Mouse (Mus musculus) intestine, postnatal 0 days (tissue): ENCODE data around the gene Adprh. TPM values are rescaled to one million over a fixed set of nuclear protein-coding genes. Genes with fewer than 3 reads are reported as not detected.

ENCODE experiments used
- ATAC-seq: fragments of 200-750 bp; cut with Nextera tagmentation; 2 replicates; pipeline ENCODE4 v1.8.0; 2017; ENCODE audit warnings: mild to moderate bottlenecking, moderate TSS enrichment, moderate library complexity
- H3K27ac ChIP-seq: fragments of 300-500 bp; sonication (generic); 2 replicates; pipeline ENCODE4 v1.5.1; 2014; ENCODE audit warnings: mild to moderate bottlenecking, low read depth, low read length, moderate library complexity
- H3K27me3 ChIP-seq: fragments of 300-500 bp; sonication (generic); replicated peaks from 2 replicates; pipeline ENCODE4 v1.6.1; 2014; ENCODE audit warnings: low read length, mixed read lengths; ENCODE audit not compliant: control insufficient read depth, insufficient read depth
- H3K36me3 ChIP-seq: fragments of 300-500 bp; sonication (generic); 2 replicates; pipeline ENCODE4 v1.6.1; 2014; ENCODE audit warnings: mild to moderate bottlenecking, moderate library complexity; ENCODE audit not compliant: control insufficient read depth, insufficient read depth
- H3K4me1 ChIP-seq: fragments of 300-500 bp; sonication (generic); replicated peaks from 2 replicates; pipeline ENCODE4 v1.6.1; 2014; ENCODE audit warnings: antibody characterized with exemption, low read length, mixed read lengths; ENCODE audit not compliant: control insufficient read depth, insufficient read depth
- H3K4me2 ChIP-seq: fragments of 300-500 bp; sonication (generic); replicated peaks from 2 replicates; pipeline ENCODE4 v1.6.1; 2014; ENCODE audit warnings: low read depth, mild to moderate bottlenecking, moderate library complexity
- H3K4me3 ChIP-seq: fragments of 300-500 bp; sonication (generic); 2 replicates; pipeline ENCODE4 v1.5.1; 2014; ENCODE audit warnings: low read depth, low read length
- H3K9ac ChIP-seq: fragments of 300-500 bp; sonication (generic); 2 replicates; pipeline ENCODE4 v1.6.1; 2014; ENCODE audit warnings: mild to moderate bottlenecking, low read depth, low read length
- H3K9me3 ChIP-seq: fragments of 300-500 bp; sonication (generic); 2 replicates; pipeline ENCODE4 v1.6.1; 2016; ENCODE audit warnings: mixed run types; ENCODE audit not compliant: control insufficient read depth
- CTCF ChIP-seq: sonication (generic); IDR thresholded peaks from 2 replicates; pipeline ENCODE4 v1.5.1; 2016; ENCODE audit warnings: low read depth, mild to moderate bottlenecking, control low read depth, antibody characterized with exemption, moderate library complexity
- WGBS: fragments of 180-500 bp; shearing (Covaris S2); extraction: QIAGEN DNeasy Blood & Tissue Kit; methylation state at CpG from one replicate; pipeline ENCODE4 v1.1.7; 2014; 5-methylcytosine and 5-hydroxymethylcytosine counted together
- polyA plus RNA-seq: library from polyadenylated mRNA; unstranded; fragments of >200 nt; fragmentation: Nextera tagmentation; extraction: Ambion mirVana; gene quantifications from 2 replicates; pipeline ENCODE4 v1.2.1, GENCODE M21; 2015

The Adprh gene
- polyA plus RNA-seq, 1 experiment from 2014 or later, result 58.8 TPM

DNA sequence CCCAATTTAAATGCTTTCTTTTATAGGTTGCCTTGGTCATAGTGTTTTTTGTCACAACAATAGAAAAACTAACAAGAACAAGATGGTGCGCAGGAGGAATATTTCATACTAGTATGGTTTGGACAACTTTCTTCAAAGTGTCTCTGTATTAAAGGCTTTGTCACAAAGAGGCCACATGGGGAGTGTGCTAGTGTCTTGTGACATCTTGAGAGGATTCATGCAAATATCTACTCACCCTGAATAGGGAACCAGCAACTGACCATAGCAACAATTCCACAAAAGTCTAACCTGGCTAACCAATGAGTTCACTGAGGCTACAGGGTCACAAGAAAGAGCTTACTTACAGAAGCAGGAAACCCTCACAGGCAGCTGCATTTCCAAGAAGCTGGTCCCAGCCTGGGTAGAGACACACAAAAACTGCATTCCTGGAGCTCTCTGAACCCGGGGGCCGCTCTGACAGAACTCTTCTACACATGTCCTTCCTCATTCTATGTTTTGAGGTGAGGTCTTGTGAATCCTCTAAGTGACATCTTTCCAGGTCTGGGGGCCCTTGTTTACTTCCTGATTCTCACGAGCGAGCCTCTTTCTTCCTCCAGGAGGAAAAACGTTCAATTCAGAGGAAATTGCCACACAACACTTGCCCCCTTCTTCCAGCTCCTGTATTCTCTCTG lies 57.3 kb downstream of the Adprh start:
- H3K9me3 ChIP-seq, result no peaks in the 10 kb centered on the region
- no peak overlapping the region for H3K4me3 ChIP-seq
- WGBS, result 66% methylated on average over 6 of the region's 6 CpGs
- no peaks in the 10 kb centered on the region for H3K4me1 ChIP-seq
- no peaks in the 10 kb centered on the region; the same call in 1 of the 2 replicates for H3K27me3 ChIP-seq
- no peak for ATAC-seq
- H3K9ac ChIP-seq, result no peak overlapping the region
- H3K36me3 ChIP-seq, result no peaks in the 10 kb centered on the region
- TF ChIP-seq CTCF, result no peak
- no peak overlapping the region for H3K27ac ChIP-seq
- no peak overlapping the region for H3K4me2 ChIP-seq

DNA sequence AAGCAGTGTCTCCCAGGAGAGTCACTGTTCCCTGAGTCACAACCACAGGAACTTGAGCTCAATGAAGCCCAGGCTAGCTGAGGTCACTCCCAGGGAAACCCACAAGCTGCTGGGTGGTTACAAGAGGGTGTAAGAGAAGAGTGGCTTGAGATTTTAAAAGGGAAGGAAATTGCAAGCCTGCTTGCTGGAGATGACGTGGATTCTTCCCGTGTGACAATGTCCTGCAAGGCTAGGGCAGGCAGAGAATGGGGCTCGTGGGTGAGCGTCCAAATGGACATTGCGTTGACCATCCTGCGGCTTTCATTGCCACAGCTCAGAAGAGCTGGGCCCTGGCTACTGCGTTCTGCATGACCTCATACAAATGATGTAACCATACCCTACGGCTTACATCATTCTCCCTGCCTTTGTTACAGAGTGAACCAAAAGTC lies 58.3 kb downstream of the Adprh start:
- Histone ChIP-seq H3K27me3 (no peaks in the 10 kb centered on the region), H3K9ac (no peak overlapping the region), H3K4me1 (no peaks in the 10 kb centered on the region), H3K4me3 (no peak overlapping the region), H3K27ac (no peak overlapping the region), H3K36me3 (no peaks in the 10 kb centered on the region), H3K9me3 (no peaks in the 10 kb centered on the region), H3K4me2 (no peak overlapping the region)
- ATAC-seq, result no peak
- 86% methylated on average over 8 of the region's 8 CpGs for WGBS
- TF ChIP-seq CTCF, result no peak

Other genes with a start within 250 kb of the Adprh start
- gene Nr1i2, start 157.9 kb downstream of the Adprh start, polyA plus RNA-seq, result 23.1 and 26.0 TPM in 2 replicates
- gene Maats1, start 110.6 kb downstream of the Adprh start, polyA plus RNA-seq, result 0.88 and 1.0 TPM in 2 replicates
- gene Cox17, start 105.7 kb downstream of the Adprh start, polyA plus RNA-seq, result 557 and 587 TPM in 2 replicates
- gene Gm21987, start 105.7 kb downstream of the Adprh start, polyA plus RNA-seq, result 0.38 TPM in 1 of 2 replicates, not detected in the other
- gene Popdc2, start 90.5 kb downstream of the Adprh start, polyA plus RNA-seq, result 16.6 and 16.9 TPM in 2 replicates
- 1.6 and 1.8 TPM in 2 replicates for gene Pla1a, start 19.6 kb downstream of the Adprh start, polyA plus RNA-seq
- 0.23 and 0.33 TPM in 2 replicates for gene Cd80, start 2.9 kb upstream of the Adprh start, polyA plus RNA-seq
- gene Timmdc1, start 70.0 kb upstream of the Adprh start, polyA plus RNA-seq, result 11.8 and 13.8 TPM in 2 replicates
- 11.3 and 12.3 TPM in 2 replicates for gene Poglut1, start 97.6 kb upstream of the Adprh start, polyA plus RNA-seq
- gene Tmem39a, start 106.0 kb upstream of the Adprh start, polyA plus RNA-seq, result 28.4 and 29.3 TPM in 2 replicates